18 mouse cellular contexts compared by ENCODE assay signal in the genomic region with DNA sequence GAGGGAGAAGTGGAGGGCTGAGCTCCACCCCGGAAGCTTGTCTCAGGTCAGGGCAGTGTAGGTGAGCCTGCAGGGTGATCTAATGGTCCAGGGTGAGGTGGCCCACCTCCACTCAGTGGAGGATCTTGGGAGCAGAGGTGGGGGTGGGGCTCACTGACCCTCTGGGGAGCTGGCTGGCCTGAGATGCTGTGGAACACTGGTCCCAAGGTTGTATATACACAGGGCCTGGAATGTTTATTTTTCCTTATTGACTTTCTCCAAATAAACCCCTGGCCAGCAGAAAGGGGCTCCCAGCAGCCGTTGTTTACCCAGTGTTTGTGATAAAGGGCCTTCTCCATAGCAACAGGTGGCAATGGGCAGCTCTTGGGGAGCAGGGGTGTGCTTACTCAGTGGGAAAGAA. TPM values are rescaled to one million over a fixed set of nuclear protein-coding genes. Genes with fewer than 3 reads are reported as not detected.
DNase-seq lines count a peak whose midpoint lies in the region; ATAC-seq lines count a peak whose summit lies in the region.
"Had no signal": no experiment of that assay in that cellular context is flagged by ENCODE, and none has a peak within 500 bp of the region (broad histone marks: within the 10 kb centered on the region; RNA-seq: fewer than 3 reads in every experiment).

No protein-coding gene starts in this region.

- H3K36me3 ChIP-seq in kidney, embryonic 15.5 days, result no peaks in the 10 kb centered on the region
- no peaks in the 10 kb centered on the region for H3K36me3 ChIP-seq in intestine, embryonic 15.5 days
- no peaks in the 10 kb centered on the region for H3K36me3 ChIP-seq in liver, embryonic 12.5 days
- H3K36me3 ChIP-seq: neural tube, embryonic 12.5 days had no signal

- H3K4me3 ChIP-seq in kidney, embryonic 15.5 days (replicated peaks), result no peak overlapping the region
- no peak overlapping the region for H3K4me3 ChIP-seq in intestine, embryonic 15.5 days (replicated peaks)
- H3K4me3 ChIP-seq in liver, embryonic 12.5 days, result no peak overlapping the region
- H3K4me3 ChIP-seq: megakaryocyte, embryonic 14.5 days; neural tube, embryonic 12.5 days had no signal

- 34% methylated on average over 2 of the region's 2 CpGs for WGBS in kidney, embryonic 15.5 days
- 14% methylated on average over 2 of the region's 2 CpGs for WGBS in intestine, embryonic 15.5 days
- WGBS in liver, embryonic 12.5 days (ENCODE audit: insufficient replicate concordance), result 33% methylated on average over 2 of the region's 2 CpGs

- no peak overlapping the region for H3K9ac ChIP-seq in kidney, embryonic 15.5 days
- H3K9ac ChIP-seq in intestine, embryonic 15.5 days, result no peak overlapping the region
- no peak overlapping the region for H3K9ac ChIP-seq in liver, embryonic 12.5 days
- H3K9ac ChIP-seq: neural tube, embryonic 12.5 days had no signal

- 0 out of 2 replicates have a peak overlapping the region, but pooled peaks have one; percentile 27 for H3K27ac ChIP-seq in kidney, embryonic 15.5 days
- no peak overlapping the region for H3K27ac ChIP-seq in intestine, embryonic 15.5 days
- 0 out of 2 replicates have a peak overlapping the region, but pooled peaks have one; percentile 8 for H3K27ac ChIP-seq in liver, embryonic 12.5 days
- H3K27ac ChIP-seq: neural tube, embryonic 12.5 days had no signal

- H3K9me3 ChIP-seq in kidney, embryonic 15.5 days (replicated peaks), result no peaks in the 10 kb centered on the region
- no peaks in the 10 kb centered on the region for H3K9me3 ChIP-seq in intestine, embryonic 15.5 days
- no peaks in the 10 kb centered on the region for H3K9me3 ChIP-seq in liver, embryonic 12.5 days (replicated peaks)
- H3K9me3 ChIP-seq: megakaryocyte, embryonic 14.5 days; neural tube, embryonic 12.5 days had no signal

- no peak for DNase-seq in kidney, adult 11 months
- DNase-seq in lung, postnatal 25 days (ENCODE audit: low spot score), result peak; percentile 80
- no peak for DNase-seq in right cerebral cortex, postnatal 10 days (ENCODE audit: low spot score in 2 of 2)
- no peak for DNase-seq in gastrocnemius, adult 8-10 months (ENCODE audit: low spot score in 2 of 2)
- no peak for DNase-seq in embryo, embryonic 9.5 days (ENCODE audit: extremely low spot score)
- DNase-seq: adrenal gland, adult 2 months; cerebellum, postnatal 14 days; right cerebral cortex, adult 18-20 months had no signal

- H3K27me3 ChIP-seq in kidney, embryonic 15.5 days, result peaks cover 26% of the 10 kb centered on the region
- no peaks in the 10 kb centered on the region for H3K27me3 ChIP-seq in intestine, embryonic 15.5 days (replicated peaks)
- H3K27me3 ChIP-seq in liver, embryonic 12.5 days (replicated peaks), result peaks cover 59% of the 10 kb centered on the region

- no peak overlapping the region for H3K4me2 ChIP-seq in kidney, embryonic 15.5 days
- no peak overlapping the region for H3K4me2 ChIP-seq in intestine, embryonic 15.5 days (replicated peaks)
- H3K4me2 ChIP-seq in liver, embryonic 12.5 days, result no peak overlapping the region
- H3K4me2 ChIP-seq: neural tube, embryonic 12.5 days had no signal

- H3K4me1 ChIP-seq in kidney, embryonic 15.5 days, result peaks cover 29% of the 10 kb centered on the region
- peaks cover 23% of the 10 kb centered on the region for H3K4me1 ChIP-seq in intestine, embryonic 15.5 days (replicated peaks)
- peaks cover 34% of the 10 kb centered on the region for H3K4me1 ChIP-seq in liver, embryonic 12.5 days
- H3K4me1 ChIP-seq: megakaryocyte, embryonic 14.5 days had no signal

- ATAC-seq in kidney, embryonic 15.5 days (replicated peaks; ENCODE audit: low FRiP score), result 0 out of 2 replicates have a peak, but pooled peaks have one; percentile 50
- ATAC-seq in intestine, embryonic 15.5 days, result peak; percentile 82
- ATAC-seq in liver, embryonic 12.5 days, result peak; percentile 83
- ATAC-seq: hindbrain, embryonic 16.5 days; Patski had no signal

RNA-seq across cellular contexts. Expression of a gene that starts 18.5 kb away (rescaled TPM):
- polyA plus RNA-seq in kidney, embryonic 15.5 days (2015; fragmentation: Nextera tagmentation; extraction: Ambion mirVana), result not detected in 2 replicates
- not detected in 2 replicates for polyA plus RNA-seq in intestine, embryonic 15.5 days (2015; fragmentation: Nextera tagmentation; extraction: Ambion mirVana)
- polyA plus RNA-seq in liver, embryonic 12.5 days (2016; fragmentation: Nextera tagmentation; extraction: Ambion mirVana), result not detected in 2 replicates
- not detected for total RNA-seq in gastrocnemius, adult 8-10 months (2022)
- total RNA-seq: adrenal gland, adult 2 months; heart, adult 8-10 months; left cerebral cortex, postnatal 25 days had no signal
- polyA plus RNA-seq: adrenal gland, adult 2 months; hindbrain, embryonic 16.5 days; neural tube, embryonic 12.5 days; Patski; urinary bladder, adult 2 months had no signal
